Mouse (Mus musculus) CH12.LX (cell line): ENCODE results near the gene 4933427D14Rik.

Experiments used
- CTCF ChIP-seq, 2 experiments: IDR thresholded peaks in 1 of 2; conservative IDR thresholded peaks in 1 of 2; 2 replicates each; pipeline ENCODE4 v1.5.1; 2011 to 2012; ENCODE audit warnings: low read depth in 2 of 2, low read length in 2 of 2, improper control_type of control experiment in 1 of 2, inconsistent platforms in 1 of 2, mild to moderate bottlenecking in 1 of 2, moderate library complexity in 1 of 2
- E2F4 ChIP-seq: IDR thresholded peaks from 2 replicates; pipeline ENCODE4 v1.6.1; 2011; ENCODE audit warnings: low read depth, low read length, improper control_type of control experiment; ENCODE audit not compliant: insufficient replicate concordance
- EP300 ChIP-seq: IDR thresholded peaks from 2 replicates; pipeline ENCODE4 v1.6.1; 2011; ENCODE audit warnings: low read length, improper control_type of control experiment
- GABPA ChIP-seq: IDR thresholded peaks from 2 replicates; pipeline ENCODE4 v1.6.1; 2012; ENCODE audit warnings: low read depth, low read length, improper control_type of control experiment, inconsistent platforms; ENCODE audit not compliant: insufficient replicate concordance
- HCFC1 ChIP-seq: IDR thresholded peaks from 2 replicates; pipeline ENCODE4 v1.6.1; 2012; ENCODE audit warnings: low read depth, mild to moderate bottlenecking, inconsistent platforms, low read length, improper control_type of control experiment
- KAT2A ChIP-seq: IDR thresholded peaks from 2 replicates; pipeline ENCODE4 v1.6.1; 2012; ENCODE audit warnings: low read length, improper control_type of control experiment, inconsistent platforms; ENCODE audit not compliant: insufficient replicate concordance
- MEF2A ChIP-seq: IDR thresholded peaks from 2 replicates; pipeline ENCODE4 v1.6.1; 2014; ENCODE audit warnings: low read depth, mild to moderate bottlenecking, inconsistent platforms, low read length, improper control_type of control experiment, borderline replicate concordance
- USF1 ChIP-seq: IDR thresholded peaks from 2 replicates; pipeline ENCODE4 v1.6.1; 2014; ENCODE audit warnings: low read depth, mild to moderate bottlenecking, inconsistent platforms, low read length, improper control_type of control experiment
- ZC3H11A ChIP-seq: IDR thresholded peaks from 2 replicates; pipeline ENCODE4 v1.6.1; 2012; ENCODE audit warnings: low read depth, mild to moderate bottlenecking, inconsistent platforms, low read length, improper control_type of control experiment
- ZMIZ1 ChIP-seq: IDR thresholded peaks from 2 replicates; pipeline ENCODE4 v1.6.1; 2012; ENCODE audit warnings: low read depth, mild to moderate bottlenecking, inconsistent platforms, low read length, improper control_type of control experiment
- ZNF384 ChIP-seq: IDR thresholded peaks from 2 replicates; pipeline ENCODE4 v1.6.1; 2012; ENCODE audit warnings: low read depth, low read length, improper control_type of control experiment, inconsistent platforms

DNA sequence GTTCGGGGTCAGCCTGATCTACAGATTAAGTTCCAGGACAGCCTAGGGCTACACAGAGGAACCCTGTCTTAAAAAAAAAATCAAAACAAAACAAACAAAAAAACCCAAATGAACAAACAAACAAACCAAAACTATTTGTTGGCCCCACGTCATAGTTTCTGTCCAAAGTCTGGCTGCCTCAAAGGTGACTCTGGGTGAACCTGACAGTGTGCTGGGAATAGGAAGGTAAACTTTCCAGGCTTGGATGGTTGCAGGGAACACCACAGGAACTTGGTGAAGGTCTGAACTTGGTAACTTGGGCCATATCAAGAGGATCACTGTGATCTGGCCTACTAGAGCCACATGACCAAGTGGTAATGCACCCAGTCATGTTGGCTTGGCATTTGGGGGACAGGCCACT, 49.2 kb upstream of the 4933427D14Rik start:
- TF ChIP-seq ZMIZ1 (no peak), KAT2A (no peak), CTCF (conservative IDR thresholded peaks at IDR 0.05 in 1 of 2, IDR thresholded peaks at IDR 0.05 in 1 of 2; ENCODE audit: low read depth in 2 of 2, low read length in 2 of 2) (no peak), EP300 (no peak), GABPA (no peak), ZNF384 (no peak), MEF2A (no peak), E2F4 (no peak), USF1 (no peak), HCFC1 (no peak), ZC3H11A (no peak)
